Mouse (Mus musculus): Measurements from ENCODE around the gene Ambp. TPM values are rescaled to one million over a fixed set of nuclear protein-coding genes. Genes with fewer than 3 reads are reported as not detected.

Gene Ambp
- not detected in 2 replicates for total RNA-seq (2017)

DNA sequence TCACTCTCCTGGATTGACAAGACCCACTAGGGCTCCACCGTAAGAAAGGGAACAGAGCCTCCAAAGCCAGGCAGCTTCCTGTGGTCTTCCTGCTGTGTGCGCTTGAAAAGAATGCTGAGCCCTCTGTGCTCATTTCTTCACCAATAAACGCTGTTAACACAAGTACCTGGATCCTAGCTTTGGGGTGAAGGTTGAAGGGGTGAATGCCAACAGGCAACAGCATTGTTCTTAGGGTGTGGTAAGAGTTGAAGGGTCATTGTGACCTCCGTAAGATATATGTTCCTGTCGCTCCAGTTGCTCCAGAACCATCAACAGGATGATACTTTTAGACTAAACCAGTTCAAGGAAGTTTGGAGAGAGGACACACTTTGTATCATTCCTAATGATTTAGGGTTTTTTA lies at the start of gene Ambp:
TSS of gene Ambp (minus strand) at position 101 of the 400 bp plus-strand sequence.
- ATAC-seq (replicated peaks in 1 of 2; ENCODE audit: insufficient read depth in 1 of 2, low FRiP score in 2 of 2, low TSS enrichment in 1 of 2, low read depth in 1 of 2, poor library complexity in 2 of 2, severe bottlenecking in 2 of 2): no peak

DNA sequence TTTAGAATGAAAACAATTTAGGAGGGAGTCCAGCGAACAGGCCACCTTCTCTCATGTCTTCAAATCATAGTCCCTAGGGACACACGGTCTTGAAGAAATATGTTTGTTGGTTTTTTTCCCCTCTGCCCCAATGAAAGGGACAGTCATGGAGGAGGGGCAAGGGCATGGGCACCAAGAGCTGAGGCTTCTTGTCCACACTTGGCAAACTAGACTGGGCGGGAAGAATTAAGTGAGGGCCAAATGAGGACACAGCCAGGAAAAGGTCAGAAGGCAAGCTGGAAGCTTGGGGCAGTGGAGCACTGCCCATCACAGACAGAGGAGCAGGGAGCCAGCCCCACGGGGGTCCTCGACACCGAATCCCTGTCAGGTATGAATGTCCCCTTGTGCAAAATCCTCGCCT lies 49.3 kb upstream of the Ambp start:
- ATAC-seq (replicated peaks in 1 of 2; ENCODE audit: insufficient read depth in 1 of 2, low FRiP score in 2 of 2, low TSS enrichment in 1 of 2, low read depth in 1 of 2, poor library complexity in 2 of 2, severe bottlenecking in 2 of 2): no peak

- no peak for ATAC-seq (replicated peaks in 1 of 2; ENCODE audit: insufficient read depth in 1 of 2, low FRiP score in 2 of 2, low TSS enrichment in 1 of 2, low read depth in 1 of 2, poor library complexity in 2 of 2, severe bottlenecking in 2 of 2)
Observed at GRCm38 (mm10) chr4:63199366-63199765, 44.8 kb upstream of the Ambp start.

DNA sequence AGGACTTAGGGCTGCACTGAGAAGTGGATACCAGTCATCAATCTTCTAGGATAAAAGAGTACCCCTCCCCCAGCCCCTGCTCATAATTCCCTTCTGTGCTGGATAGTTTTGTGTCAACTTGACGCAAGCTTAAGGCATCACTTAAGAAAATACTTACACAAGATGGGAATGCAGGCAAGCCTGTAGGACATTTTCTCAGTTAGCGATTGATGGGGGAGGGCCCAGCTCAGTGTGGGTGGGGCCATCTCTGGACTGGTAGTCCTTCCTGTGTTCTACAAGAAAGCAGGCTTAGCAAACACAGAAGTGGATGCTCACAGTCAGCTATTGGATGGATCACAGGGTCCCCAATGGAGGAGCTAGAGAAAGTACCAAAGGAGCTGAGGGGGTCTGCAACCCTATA lies 39.8 kb upstream of the Ambp start:
- no peak for ATAC-seq (replicated peaks in 1 of 2; ENCODE audit: insufficient read depth in 1 of 2, low FRiP score in 2 of 2, low TSS enrichment in 1 of 2, low read depth in 1 of 2, poor library complexity in 2 of 2, severe bottlenecking in 2 of 2)

DNA sequence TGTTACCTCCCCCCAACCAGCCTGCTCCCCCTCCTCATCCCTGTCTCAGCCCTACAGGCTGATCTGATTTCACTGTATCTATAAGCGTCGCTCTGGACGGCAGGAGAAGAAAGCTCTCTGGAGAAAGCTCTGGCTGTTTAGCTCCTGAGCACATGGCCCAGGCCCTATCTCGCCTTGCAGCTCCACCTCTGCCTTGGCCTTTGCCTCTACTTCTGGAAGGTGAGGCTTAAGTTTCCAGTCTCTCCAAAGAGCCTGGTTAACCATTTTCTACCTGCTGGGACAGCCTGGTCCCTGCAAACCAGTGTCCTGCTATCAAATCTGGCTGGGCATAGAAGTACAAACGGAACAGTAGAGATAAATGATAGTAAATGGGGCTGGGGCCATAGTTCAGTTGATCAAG lies 37.0 kb upstream of the Ambp start:
- no peak for ATAC-seq (replicated peaks in 1 of 2; ENCODE audit: insufficient read depth in 1 of 2, low FRiP score in 2 of 2, low TSS enrichment in 1 of 2, low read depth in 1 of 2, poor library complexity in 2 of 2, severe bottlenecking in 2 of 2)

GRCm38 (mm10) chr4:63186281-63186870 lies 31.8 kb upstream of the Ambp start:
- no peak for ATAC-seq (replicated peaks in 1 of 2; ENCODE audit: insufficient read depth in 1 of 2, low FRiP score in 2 of 2, low TSS enrichment in 1 of 2, low read depth in 1 of 2, poor library complexity in 2 of 2, severe bottlenecking in 2 of 2)

GRCm38 (mm10) chr4:63181556-63181955 lies 27.0 kb upstream of the Ambp start:
- ATAC-seq (replicated peaks in 1 of 2; ENCODE audit: insufficient read depth in 1 of 2, low FRiP score in 2 of 2, low TSS enrichment in 1 of 2, low read depth in 1 of 2, poor library complexity in 2 of 2, severe bottlenecking in 2 of 2): peak; percentile 84 to 86

DNA sequence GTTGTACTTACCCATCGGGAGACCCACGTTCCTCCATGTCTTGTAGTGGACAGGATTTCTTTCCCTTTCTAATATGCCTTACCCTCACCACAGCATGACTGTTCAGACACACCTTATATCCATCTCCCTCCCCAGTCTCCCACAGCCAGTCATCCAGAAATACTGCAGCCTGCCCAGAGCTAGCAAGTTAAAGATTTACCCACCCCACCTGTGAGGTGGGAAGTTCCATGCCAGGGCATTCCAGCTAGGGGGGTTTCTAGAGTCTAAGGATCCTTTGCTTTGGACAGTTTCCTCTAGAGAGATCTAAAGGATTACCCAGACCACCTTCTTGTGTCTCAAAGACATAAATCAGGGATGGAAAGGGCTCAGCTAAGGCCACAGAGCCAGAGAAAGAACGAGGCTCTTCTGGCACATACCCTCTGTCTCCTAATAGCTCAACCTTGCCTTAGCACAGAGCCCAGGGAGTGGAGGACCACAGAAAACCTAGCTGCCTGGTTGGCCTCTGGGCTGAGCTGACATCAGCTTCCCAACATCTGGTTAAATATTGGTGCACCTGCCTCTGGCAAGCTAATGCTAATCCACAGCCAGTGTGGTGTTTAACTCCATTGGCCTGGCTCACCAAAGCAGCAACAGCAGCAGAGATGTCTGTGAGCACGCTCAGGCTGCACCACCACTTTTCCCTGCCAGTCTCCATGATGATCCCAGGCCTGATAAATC lies 17.5 kb upstream of the Ambp start, which contains the start of gene Kif12:
TSS of gene Kif12 (minus strand) at position 163 of the 717 bp plus-strand sequence.
- no peak for ATAC-seq (replicated peaks in 1 of 2; ENCODE audit: insufficient read depth in 1 of 2, low FRiP score in 2 of 2, low TSS enrichment in 1 of 2, low read depth in 1 of 2, poor library complexity in 2 of 2, severe bottlenecking in 2 of 2)

- no peak for ATAC-seq (replicated peaks in 1 of 2; ENCODE audit: insufficient read depth in 1 of 2, low FRiP score in 2 of 2, low TSS enrichment in 1 of 2, low read depth in 1 of 2, poor library complexity in 2 of 2, severe bottlenecking in 2 of 2)
Observed at GRCm38 (mm10) chr4:63171122-63171521, 16.5 kb upstream of the Ambp start.

GRCm38 (mm10) chr4:63170061-63170460 lies 15.5 kb upstream of the Ambp start:
- ATAC-seq (replicated peaks in 1 of 2; ENCODE audit: insufficient read depth in 1 of 2, low FRiP score in 2 of 2, low TSS enrichment in 1 of 2, low read depth in 1 of 2, poor library complexity in 2 of 2, severe bottlenecking in 2 of 2): no peak

DNA sequence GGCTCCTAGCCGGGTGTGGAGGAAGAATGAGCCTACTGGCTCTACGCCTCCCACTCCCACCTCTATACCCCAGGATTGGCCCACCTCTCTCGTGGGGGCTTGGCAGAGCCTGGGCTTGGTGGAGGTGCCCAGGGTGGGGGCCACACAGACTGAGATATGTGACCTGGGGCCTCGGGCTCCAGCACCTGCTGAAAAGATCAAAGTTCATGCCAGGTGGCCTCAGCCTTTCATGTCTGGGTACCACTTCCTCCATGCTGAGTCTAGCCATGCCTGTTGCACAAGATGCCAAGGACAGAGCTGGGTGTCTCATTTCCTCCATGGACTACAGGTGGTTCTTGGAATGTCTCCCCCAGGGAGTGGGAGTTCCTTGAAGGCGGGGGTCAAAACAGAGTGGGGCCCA lies 11.7 kb upstream of the Ambp start:
- no peak for ATAC-seq (replicated peaks in 1 of 2; ENCODE audit: insufficient read depth in 1 of 2, low FRiP score in 2 of 2, low TSS enrichment in 1 of 2, low read depth in 1 of 2, poor library complexity in 2 of 2, severe bottlenecking in 2 of 2)

DNA sequence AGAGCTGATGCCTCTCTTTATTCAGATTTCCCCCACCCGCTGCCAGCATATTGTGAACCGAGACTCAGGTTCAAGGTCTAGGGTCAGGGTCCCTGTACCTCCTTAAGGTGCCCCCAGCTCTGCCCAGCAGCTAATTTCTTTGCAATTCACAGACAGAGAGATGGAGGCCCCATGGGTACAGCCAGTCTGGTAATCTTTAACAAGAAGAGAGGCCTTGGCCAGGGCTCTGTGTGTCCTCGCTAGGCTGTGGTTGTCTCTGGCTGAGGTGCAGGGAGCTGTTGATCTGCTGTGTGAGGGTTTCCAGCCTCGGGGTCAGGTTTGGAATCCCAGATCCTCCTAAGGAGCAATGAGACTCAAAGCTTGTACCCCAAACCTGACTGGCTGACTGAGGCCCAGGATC lies 11.0 kb upstream of the Ambp start:
- ATAC-seq (replicated peaks in 1 of 2; ENCODE audit: insufficient read depth in 1 of 2, low FRiP score in 2 of 2, low TSS enrichment in 1 of 2, low read depth in 1 of 2, poor library complexity in 2 of 2, severe bottlenecking in 2 of 2): no peak

GRCm38 (mm10) chr4:63158961-63159592 lies 4.5 kb upstream of the Ambp start:
- ATAC-seq (replicated peaks in 1 of 2; ENCODE audit: insufficient read depth in 1 of 2, low FRiP score in 2 of 2, low TSS enrichment in 1 of 2, low read depth in 1 of 2, poor library complexity in 2 of 2, severe bottlenecking in 2 of 2): peak; percentile 86 to 90

- no peak for ATAC-seq (replicated peaks in 1 of 2; ENCODE audit: insufficient read depth in 1 of 2, low FRiP score in 2 of 2, low TSS enrichment in 1 of 2, low read depth in 1 of 2, poor library complexity in 2 of 2, severe bottlenecking in 2 of 2)
Observed at GRCm38 (mm10) chr4:63158192-63158591, 3.6 kb upstream of the Ambp start.

DNA sequence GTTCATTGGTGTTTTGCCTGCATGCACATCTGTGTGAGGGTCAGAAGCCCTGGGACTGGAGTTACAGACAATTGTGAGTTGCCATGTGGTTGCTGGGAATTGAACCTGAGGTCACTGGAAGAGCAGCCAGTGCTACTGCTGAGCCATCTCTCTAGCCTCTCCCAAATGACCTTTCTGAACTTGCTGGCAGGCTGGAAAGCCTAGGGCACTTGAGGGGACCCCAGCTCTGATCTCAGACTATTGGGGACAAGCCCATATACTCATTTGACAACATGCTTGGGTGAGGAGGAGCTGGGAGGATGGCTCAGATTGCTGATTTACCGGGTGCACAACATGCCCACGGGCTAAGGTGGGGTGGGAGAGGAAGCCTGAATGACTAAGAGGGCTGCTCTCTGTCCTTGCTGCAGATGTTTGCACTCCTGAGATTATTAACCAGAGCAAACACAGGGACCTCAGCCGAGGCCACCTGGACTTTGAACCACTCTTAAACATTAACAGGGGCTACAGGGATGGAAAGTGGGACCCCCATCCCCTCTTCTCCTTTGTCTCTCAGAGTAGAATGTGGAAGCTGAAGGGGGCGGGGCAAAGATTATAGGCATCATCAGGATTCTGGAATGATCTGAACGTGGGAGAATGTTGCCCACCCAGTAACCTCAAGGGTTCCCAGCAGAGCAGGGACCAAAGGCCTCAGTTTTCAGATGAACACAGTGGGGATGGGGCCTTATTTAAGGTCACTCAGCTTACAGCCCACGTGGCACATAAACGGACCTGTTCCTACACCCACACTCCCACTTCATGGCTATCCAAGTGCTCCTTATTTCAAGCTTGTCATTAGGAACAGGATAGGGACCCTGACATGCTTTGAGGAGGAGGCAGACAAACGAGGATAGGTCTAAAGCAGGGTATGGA lies 2.4 kb upstream of the Ambp start:
- no peak for ATAC-seq (replicated peaks in 1 of 2; ENCODE audit: insufficient read depth in 1 of 2, low FRiP score in 2 of 2, low TSS enrichment in 1 of 2, low read depth in 1 of 2, poor library complexity in 2 of 2, severe bottlenecking in 2 of 2)

GRCm38 (mm10) chr4:63155596-63155995 lies 997 bp upstream of the Ambp start:
- ATAC-seq (replicated peaks in 1 of 2; ENCODE audit: insufficient read depth in 1 of 2, low FRiP score in 2 of 2, low TSS enrichment in 1 of 2, low read depth in 1 of 2, poor library complexity in 2 of 2, severe bottlenecking in 2 of 2): no peak

GRCm38 (mm10) chr4:63154028-63154427 lies 571 bp downstream of the Ambp start:
- no peak for ATAC-seq (replicated peaks in 1 of 2; ENCODE audit: insufficient read depth in 1 of 2, low FRiP score in 2 of 2, low TSS enrichment in 1 of 2, low read depth in 1 of 2, poor library complexity in 2 of 2, severe bottlenecking in 2 of 2)

DNA sequence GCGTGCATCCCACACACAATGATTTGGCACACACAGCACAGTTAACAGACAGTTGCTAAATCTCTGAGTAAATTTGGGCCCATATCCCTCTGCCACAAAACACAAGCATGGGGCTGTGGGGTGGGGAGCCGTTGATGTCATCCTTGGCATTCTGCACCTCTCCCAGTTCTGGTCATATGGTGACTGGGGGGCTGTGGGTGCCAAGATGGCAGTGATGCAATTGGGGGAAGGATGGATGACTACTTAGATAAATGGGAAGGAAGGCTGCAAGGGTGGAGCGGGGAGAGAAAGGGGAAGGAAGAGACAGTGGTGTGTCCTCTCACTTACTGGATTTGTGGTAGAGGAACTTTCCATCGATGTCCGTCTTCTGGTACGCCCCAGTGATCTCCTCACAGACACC lies 3.5 kb downstream of the Ambp start:
- ATAC-seq (replicated peaks in 1 of 2; ENCODE audit: insufficient read depth in 1 of 2, low FRiP score in 2 of 2, low TSS enrichment in 1 of 2, low read depth in 1 of 2, poor library complexity in 2 of 2, severe bottlenecking in 2 of 2): peak; percentile 19 to 35; a peak in 3 of 4 replicates

All from hematopoietic stem cell, adult 5-6 weeks (primary cell).